ENCODE assay signal across 14 mouse cellular contexts in genomic region chr4:140579576-140579975, GRCm38 (mm10).
DNase-seq lines count a peak whose midpoint lies in the region; ATAC-seq and TF ChIP-seq lines count a peak whose summit lies in the region.
"Had no signal": no experiment of that assay in that cellular context is flagged by ENCODE, and none has a peak within 500 bp of the region (broad histone marks: within the 10 kb centered on the region; RNA-seq: fewer than 3 reads in every experiment).

No protein-coding gene starts in this region.

- no peaks in the 10 kb centered on the region for H3K9me3 ChIP-seq in forebrain, embryonic 14.5 days (replicated peaks; ENCODE audit: control insufficient read depth, low read length)
- H3K9me3 ChIP-seq in forebrain, embryonic 16.5 days (ENCODE audit: control insufficient read depth, low read length) = no peaks in the 10 kb centered on the region
- no peaks in the 10 kb centered on the region for H3K9me3 ChIP-seq in hindbrain, postnatal 0 days (ENCODE audit: low read length)
- no peaks in the 10 kb centered on the region for H3K9me3 ChIP-seq in hindbrain, embryonic 10.5 days
- no peaks in the 10 kb centered on the region for H3K9me3 ChIP-seq in kidney, embryonic 16.5 days (ENCODE audit: low read length)
- no peaks in the 10 kb centered on the region for H3K9me3 ChIP-seq in lung, postnatal 0 days (ENCODE audit: low read length)

- no peak overlapping the region for H3K4me2 ChIP-seq in forebrain, embryonic 14.5 days (ENCODE audit: low read length)
- H3K4me2 ChIP-seq in forebrain, embryonic 16.5 days (ENCODE audit: low read length) = no peak overlapping the region
- H3K4me2 ChIP-seq in hindbrain, postnatal 0 days (ENCODE audit: low read depth, low read length) = no peak overlapping the region
- H3K4me2 ChIP-seq in kidney, embryonic 16.5 days (replicated peaks; ENCODE audit: low read depth, low read length) = no peak overlapping the region
- no peak overlapping the region for H3K4me2 ChIP-seq in lung, postnatal 0 days (replicated peaks; ENCODE audit: low read depth, low read length)

- H3K27me3 ChIP-seq in forebrain, embryonic 14.5 days (replicated peaks; ENCODE audit: control insufficient read depth, insufficient read depth, low read length) = no peaks in the 10 kb centered on the region
- H3K27me3 ChIP-seq in forebrain, embryonic 16.5 days (replicated peaks; ENCODE audit: control insufficient read depth, insufficient read depth, low read length) = no peaks in the 10 kb centered on the region
- no peaks in the 10 kb centered on the region for H3K27me3 ChIP-seq in hindbrain, postnatal 0 days (ENCODE audit: insufficient read depth, low read length)
- no peaks in the 10 kb centered on the region for H3K27me3 ChIP-seq in hindbrain, embryonic 10.5 days (ENCODE audit: insufficient read depth, poor library complexity, severe bottlenecking)
- H3K27me3 ChIP-seq in kidney, embryonic 16.5 days (ENCODE audit: insufficient read depth, low read length) = no peaks in the 10 kb centered on the region
- H3K27me3 ChIP-seq in lung, postnatal 0 days (replicated peaks; ENCODE audit: insufficient read depth, low read length) = no peaks in the 10 kb centered on the region
- H3K27me3 ChIP-seq: Patski had no signal

- H3K4me1 ChIP-seq in forebrain, embryonic 14.5 days (ENCODE audit: control insufficient read depth, insufficient read depth, low read length) = no peaks in the 10 kb centered on the region
- H3K4me1 ChIP-seq in forebrain, embryonic 16.5 days (replicated peaks; ENCODE audit: control insufficient read depth, insufficient read depth, low read length) = peaks cover 9% of the 10 kb centered on the region; the same call in 1 of the 2 replicates
- peaks cover 19% of the 10 kb centered on the region for H3K4me1 ChIP-seq in hindbrain, postnatal 0 days (ENCODE audit: insufficient read depth, low read length)
- H3K4me1 ChIP-seq in hindbrain, embryonic 10.5 days (replicated peaks) = 0 out of 2 replicates have a peak, but pooled peaks cover 7% of the 10 kb centered on the region
- H3K4me1 ChIP-seq in kidney, embryonic 16.5 days (ENCODE audit: insufficient read depth, low read length) = peaks cover 8% of the 10 kb centered on the region; the same call in 1 of the 2 replicates
- H3K4me1 ChIP-seq in lung, postnatal 0 days (ENCODE audit: insufficient read depth, low read depth, low read length) = no peaks in the 10 kb centered on the region

- peaks cover 85% of the 10 kb centered on the region for H3K36me3 ChIP-seq in forebrain, embryonic 14.5 days (ENCODE audit: control insufficient read depth, insufficient read depth, low read length)
- H3K36me3 ChIP-seq in forebrain, embryonic 16.5 days (ENCODE audit: control insufficient read depth, insufficient read depth) = peaks cover 12% of the 10 kb centered on the region
- peaks cover 31% of the 10 kb centered on the region; the same call in 1 of the 2 replicates for H3K36me3 ChIP-seq in hindbrain, postnatal 0 days (ENCODE audit: insufficient read depth, low read length)
- peaks cover 100% of the 10 kb centered on the region for H3K36me3 ChIP-seq in hindbrain, embryonic 10.5 days
- peaks cover 59% of the 10 kb centered on the region for H3K36me3 ChIP-seq in kidney, embryonic 16.5 days (ENCODE audit: insufficient read depth, low read length)
- peaks cover 3% of the 10 kb centered on the region; the same call in 1 of the 2 replicates for H3K36me3 ChIP-seq in lung, postnatal 0 days (ENCODE audit: insufficient read depth, low read length)

- no peak for TF ChIP-seq POLR2A in brain, embryonic 14.5 days (IDR thresholded peaks at IDR 0.05; ENCODE audit: borderline replicate concordance, extremely low read depth, insufficient read depth, insufficient read length, poor library complexity, severe bottlenecking)

- no peak for TF ChIP-seq CTCF in hindbrain, postnatal 0 days (IDR thresholded peaks at IDR 0.05; ENCODE audit: low read depth)
- TF ChIP-seq CTCF in brain, embryonic 14.5 days (IDR thresholded peaks at IDR 0.05; ENCODE audit: borderline replicate concordance, extremely low read depth, insufficient read depth, insufficient read length) = no peak
- TF ChIP-seq CTCF in lung, postnatal 0 days (IDR thresholded peaks at IDR 0.05) = no peak

- no peak for TF ChIP-seq EP300 in lung, postnatal 0 days (IDR thresholded peaks at IDR 0.05)

- peak; percentile 37 for DNase-seq in forebrain, embryonic 14.5 days (ENCODE audit: low spot score)
- DNase-seq in hindbrain, postnatal 0 days (ENCODE audit: low spot score) = peak; percentile 79
- no peak for DNase-seq in hindbrain, embryonic 10.5 days (ENCODE audit: low spot score)
- peak; percentile 50 for DNase-seq in brain, embryonic 14.5 days (ENCODE audit: low read depth)
- DNase-seq in cerebellum, adult 9-11 months = peak; percentile 89
- DNase-seq in lung, postnatal 0 days (ENCODE audit: low spot score) = no peak
- DNase-seq: B cell, adult 2 months; heart, adult 11 months; right cerebral cortex, postnatal 14 days; thymus, postnatal 4 days had no signal

- H3K9ac ChIP-seq in forebrain, embryonic 14.5 days (ENCODE audit: low read length) = no peak overlapping the region
- no peak overlapping the region for H3K9ac ChIP-seq in forebrain, embryonic 16.5 days (replicated peaks; ENCODE audit: low read depth, low read length)
- no peak overlapping the region for H3K9ac ChIP-seq in hindbrain, postnatal 0 days (replicated peaks; ENCODE audit: low read length)
- H3K9ac ChIP-seq in kidney, embryonic 16.5 days (replicated peaks; ENCODE audit: low read length) = no peak overlapping the region
- H3K9ac ChIP-seq in lung, postnatal 0 days (replicated peaks; ENCODE audit: low read depth) = no peak overlapping the region

- no peak for ATAC-seq in forebrain, embryonic 14.5 days
- no peak for ATAC-seq in forebrain, embryonic 16.5 days
- peak; percentile 11; the same call in 1 of the 2 replicates for ATAC-seq in hindbrain, postnatal 0 days
- ATAC-seq in kidney, embryonic 16.5 days (ENCODE audit: low FRiP score, low TSS enrichment) = no peak
- ATAC-seq in lung, postnatal 0 days = no peak
- ATAC-seq: midbrain, embryonic 16.5 days; Patski had no signal

- no peak overlapping the region for H3K27ac ChIP-seq in forebrain, embryonic 14.5 days (ENCODE audit: low read depth, low read length)
- no peak overlapping the region for H3K27ac ChIP-seq in forebrain, embryonic 16.5 days (ENCODE audit: low read length)
- peak overlapping the region; percentile 36; the same call in 1 of the 2 replicates for H3K27ac ChIP-seq in hindbrain, postnatal 0 days
- no peak overlapping the region for H3K27ac ChIP-seq in hindbrain, embryonic 10.5 days
- H3K27ac ChIP-seq in kidney, embryonic 16.5 days (ENCODE audit: low read length) = no peak overlapping the region
- H3K27ac ChIP-seq in lung, postnatal 0 days (ENCODE audit: low read length) = no peak overlapping the region

- WGBS in forebrain, embryonic 14.5 days = 85% methylated on average over 8 of the region's 8 CpGs
- 62% methylated on average over 8 of the region's 8 CpGs for WGBS in forebrain, embryonic 16.5 days
- WGBS in hindbrain, postnatal 0 days = 60% methylated on average over 8 of the region's 8 CpGs
- 87% methylated on average over 8 of the region's 8 CpGs for WGBS in hindbrain, embryonic 10.5 days
- 92% methylated on average over 8 of the region's 8 CpGs for WGBS in kidney, embryonic 16.5 days
- 71% methylated on average over 8 of the region's 8 CpGs for WGBS in lung, postnatal 0 days

- no peak overlapping the region for H3K4me3 ChIP-seq in forebrain, embryonic 14.5 days (ENCODE audit: low read depth, low read length)
- H3K4me3 ChIP-seq in forebrain, embryonic 16.5 days (replicated peaks; ENCODE audit: low read length) = no peak overlapping the region
- H3K4me3 ChIP-seq in hindbrain, postnatal 0 days (ENCODE audit: low read length) = no peak overlapping the region
- no peak overlapping the region for H3K4me3 ChIP-seq in hindbrain, embryonic 10.5 days
- no peak overlapping the region for H3K4me3 ChIP-seq in kidney, embryonic 16.5 days (ENCODE audit: low read length)
- H3K4me3 ChIP-seq in lung, postnatal 0 days (ENCODE audit: low read depth, low read length) = no peak overlapping the region

Comparison
In these comparisons a context has a peak if more than half of its experiments do, and no peak if none do; other contexts are left out.
1. DNase-seq: peak in forebrain, embryonic 14.5 days (single experiment), hindbrain, postnatal 0 days (single experiment), brain, embryonic 14.5 days (single experiment) and cerebellum, adult 9-11 months (single experiment); none in hindbrain, embryonic 10.5 days (single experiment) and lung, postnatal 0 days (single experiment).